Mouse (Mus musculus) embryo, embryonic 10 days (tissue): ENCODE results near the gene Zmym4.
A peak's percentile ranks its signal among the peaks of the same experiment; 100 is the strongest.

Experiments used
- DNase-seq: peaks from one replicate; pipeline ENCODE4 v3.0.0-alpha.2; 2015; ENCODE audit warnings: low spot score

Zmym4 gene

GRCm38 (mm10) chr4:126942846-126943245 lies 25.1 kb downstream of the Zmym4 start:
- no peak for DNase-seq

- DNase-seq, result no peak
Observed at GRCm38 (mm10) chr4:126927701-126928100, 40.2 kb downstream of the Zmym4 start.

GRCm38 (mm10) chr4:126889879-126890278 lies 78.1 kb downstream of the Zmym4 start:
- DNase-seq, result no peak

- peak; percentile 17 for DNase-seq
Observed at GRCm38 (mm10) chr4:126885953-126886352, 82.0 kb downstream of the Zmym4 start.

- DNase-seq, result no peak
Observed at GRCm38 (mm10) chr4:126883602-126884001, 84.3 kb downstream of the Zmym4 start.

GRCm38 (mm10) chr4:126879560-126880275 lies 88.2 kb downstream of the Zmym4 start:
- DNase-seq, result no peak

- no peak for DNase-seq
Observed at GRCm38 (mm10) chr4:126872717-126873116, 95.2 kb downstream of the Zmym4 start.

- DNase-seq, result no peak
Observed at GRCm38 (mm10) chr4:126868699-126869098, 99.2 kb downstream of the Zmym4 start.

- DNase-seq, result no peak
Observed at GRCm38 (mm10) chr4:126861514-126862266, 106.2 kb downstream of the Zmym4 start.

- no peak for DNase-seq
Observed at GRCm38 (mm10) chr4:126860268-126860986, 107.5 kb downstream of the Zmym4 start.

- DNase-seq, result no peak
Observed at GRCm38 (mm10) chr4:126852971-126853370, 115.0 kb downstream of the Zmym4 start.

GRCm38 (mm10) chr4:126850778-126851080 lies 117.2 kb downstream of the Zmym4 start:
- DNase-seq, result no peak

GRCm38 (mm10) chr4:126850019-126850777 lies 117.7 kb downstream of the Zmym4 start:
- no peak for DNase-seq

- DNase-seq, result no peak
Observed at GRCm38 (mm10) chr4:126846971-126847370, 121.0 kb downstream of the Zmym4 start.

GRCm38 (mm10) chr4:126845664-126846063 lies 122.3 kb downstream of the Zmym4 start:
- no peak for DNase-seq

- no peak for DNase-seq
Observed at GRCm38 (mm10) chr4:126842911-126843310, 125.0 kb downstream of the Zmym4 start.

GRCm38 (mm10) chr4:126840996-126841560 lies 126.9 kb downstream of the Zmym4 start:
- DNase-seq, result no peak

- DNase-seq, result peak; percentile 88
Observed at GRCm38 (mm10) chr4:126839873-126840272, 128.1 kb downstream of the Zmym4 start.

- no peak for DNase-seq
Observed at GRCm38 (mm10) chr4:126838799-126839198, 129.1 kb downstream of the Zmym4 start.

GRCm38 (mm10) chr4:126831122-126831521 lies 136.8 kb downstream of the Zmym4 start:
- DNase-seq, result no peak

GRCm38 (mm10) chr4:126823917-126824316 lies 144.0 kb downstream of the Zmym4 start:
- no peak for DNase-seq
